Mouse (Mus musculus): ENCODE measurements at regions not wholly inside any gene's neighbourhood (a gene's known extent, or its start where the extent isn't known, plus 50 kb on each side); places are given as distances from the start of the nearest gene placed in this dataset.
A peak's percentile ranks its signal among the peaks of the same experiment; 100 is the strongest.

DNA sequence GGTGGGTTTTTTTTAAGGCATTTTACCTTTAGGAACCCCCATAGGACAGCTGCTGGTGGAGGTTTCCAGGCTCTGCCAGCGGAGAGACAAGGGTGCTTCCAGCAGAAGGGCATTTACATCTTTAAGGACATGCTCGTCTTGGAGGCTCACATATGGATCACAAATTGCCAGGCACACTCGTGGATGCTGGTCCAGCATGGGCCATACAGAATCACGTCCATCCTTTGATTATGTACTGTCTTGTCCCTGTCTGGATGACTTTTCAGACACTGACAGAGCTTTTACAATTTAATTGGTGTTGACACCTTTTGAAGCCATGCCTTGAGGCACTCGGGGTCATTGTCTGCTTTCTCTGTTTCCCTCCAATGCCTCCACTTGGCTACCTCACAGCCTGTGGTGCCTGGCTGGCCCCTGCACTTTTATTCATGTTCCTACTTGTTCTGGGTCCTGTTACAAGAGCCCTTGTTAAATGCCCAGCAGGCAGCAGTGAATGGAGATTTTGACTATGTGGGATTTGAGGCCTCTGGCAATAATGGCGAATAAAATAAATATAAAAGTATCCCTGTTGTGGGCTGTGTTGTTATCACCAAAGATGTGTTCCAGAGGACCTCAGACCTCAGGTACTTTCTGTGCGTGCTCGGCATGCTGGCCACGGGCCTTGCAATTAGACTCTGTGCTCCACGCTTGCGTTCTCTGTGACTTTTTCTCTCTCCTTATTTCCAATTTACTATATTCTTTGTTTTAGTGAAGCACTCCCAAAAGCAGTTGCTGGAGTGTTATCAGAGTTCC lies 89.3 kb downstream of the Atp6v1g3 start:
- H3K4me3 ChIP-seq (ENCODE audit: low read depth, low read length), result no peak overlapping the region
- 75% methylated on average over 11 of the region's 11 CpGs for WGBS
- H3K4me1 ChIP-seq (ENCODE audit: insufficient read depth, low read depth, low read length), result no peaks in the 10 kb centered on the region
- no peaks in the 10 kb centered on the region for H3K36me3 ChIP-seq (ENCODE audit: insufficient read depth, low read length)
- H3K27ac ChIP-seq (ENCODE audit: low read length), result no peak overlapping the region
- H3K27me3 ChIP-seq (replicated peaks; ENCODE audit: insufficient read depth, low read length), result no peaks in the 10 kb centered on the region
- ATAC-seq, result no peak
- H3K9me3 ChIP-seq (ENCODE audit: low read length), result no peaks in the 10 kb centered on the region
- no peak overlapping the region for H3K9ac ChIP-seq (replicated peaks; ENCODE audit: low read depth)
- DNase-seq (ENCODE audit: low spot score), result no peak
- H3K4me2 ChIP-seq (replicated peaks; ENCODE audit: low read depth, low read length), result no peak overlapping the region
- no peak for TF ChIP-seq EP300 (IDR thresholded peaks at IDR 0.05)
- TF ChIP-seq CTCF (IDR thresholded peaks at IDR 0.05), result no peak

DNA sequence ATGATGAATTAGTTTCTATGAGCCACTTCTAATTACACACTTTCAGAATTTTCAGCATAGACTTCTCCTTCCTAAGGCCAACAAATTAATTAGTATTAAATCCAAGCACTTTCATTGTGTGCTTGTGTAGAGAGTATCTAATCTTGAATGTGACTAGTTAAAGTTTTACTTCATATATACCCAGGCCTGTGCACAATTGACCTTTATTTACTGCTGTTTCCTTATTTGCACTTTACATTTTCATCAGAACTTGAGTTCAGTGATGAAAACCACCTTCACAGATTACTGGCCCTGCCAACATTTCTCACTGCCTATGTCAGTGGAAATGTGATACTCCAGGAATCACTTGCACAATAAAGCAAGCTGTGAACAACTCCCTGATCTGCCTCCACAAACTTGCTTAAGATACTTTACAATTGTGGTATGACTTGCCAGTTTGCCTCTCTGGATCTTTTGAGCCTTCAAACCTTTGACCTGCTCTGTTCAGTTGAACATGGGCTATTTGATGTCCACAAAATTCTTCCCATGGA lies 96.5 kb downstream of the Atp6v1g3 start:
- ATAC-seq (no peak), DNase-seq (ENCODE audit: low spot score) (peak; percentile 59)
- TF ChIP-seq EP300 (IDR thresholded peaks at IDR 0.05), result no peak
- TF ChIP-seq CTCF (IDR thresholded peaks at IDR 0.05), result no peak
- Histone ChIP-seq H3K4me2 (replicated peaks; ENCODE audit: low read depth, low read length) (no peak overlapping the region), H3K27me3 (replicated peaks; ENCODE audit: insufficient read depth, low read length) (no peaks in the 10 kb centered on the region), H3K4me1 (ENCODE audit: insufficient read depth, low read depth, low read length) (no peaks in the 10 kb centered on the region), H3K9ac (replicated peaks; ENCODE audit: low read depth) (no peak overlapping the region), H3K9me3 (ENCODE audit: low read length) (no peaks in the 10 kb centered on the region), H3K4me3 (ENCODE audit: low read depth, low read length) (no peak overlapping the region), H3K27ac (ENCODE audit: low read length) (no peak overlapping the region), H3K36me3 (ENCODE audit: insufficient read depth, low read length) (no peaks in the 10 kb centered on the region)

GRCm38 (mm10) chr1:138371474-138371873 lies 97.9 kb downstream of the Atp6v1g3 start:
- Histone ChIP-seq H3K4me1 (ENCODE audit: insufficient read depth, low read depth, low read length) (no peaks in the 10 kb centered on the region), H3K9ac (replicated peaks; ENCODE audit: low read depth) (no peak overlapping the region), H3K4me2 (replicated peaks; ENCODE audit: low read depth, low read length) (no peak overlapping the region), H3K9me3 (ENCODE audit: low read length) (no peaks in the 10 kb centered on the region), H3K36me3 (ENCODE audit: insufficient read depth, low read length) (no peaks in the 10 kb centered on the region), H3K27ac (ENCODE audit: low read length) (no peak overlapping the region), H3K27me3 (replicated peaks; ENCODE audit: insufficient read depth, low read length) (no peaks in the 10 kb centered on the region), H3K4me3 (ENCODE audit: low read depth, low read length) (no peak overlapping the region)
- 72% methylated on average over 1 of the region's 1 CpGs for WGBS
- ATAC-seq (no peak), DNase-seq (ENCODE audit: low spot score) (no peak)
- TF ChIP-seq EP300 (IDR thresholded peaks at IDR 0.05) (no peak), CTCF (IDR thresholded peaks at IDR 0.05) (no peak)

DNA sequence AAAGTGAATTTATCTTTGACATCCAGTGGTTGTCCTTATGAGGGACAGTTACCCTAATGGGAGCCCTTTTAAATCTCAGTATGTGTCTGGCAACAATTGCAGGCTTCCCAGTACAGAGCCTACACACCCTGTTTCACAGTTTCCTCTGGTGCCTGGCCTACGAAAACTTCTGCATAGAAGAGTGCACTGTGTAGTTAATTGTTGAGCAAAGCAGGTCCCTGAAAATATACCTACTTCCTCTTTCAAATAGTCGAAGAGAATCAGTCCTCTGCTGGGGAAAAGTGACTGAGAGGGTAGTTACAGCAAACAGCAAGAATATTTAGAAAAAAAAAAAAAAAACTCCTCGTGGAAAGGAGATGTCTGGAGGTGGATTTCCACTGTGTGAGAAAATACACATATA lies 110.6 kb downstream of the Atp6v1g3 start:
- no peak overlapping the region for H3K4me2 ChIP-seq (replicated peaks; ENCODE audit: low read depth, low read length)
- no peaks in the 10 kb centered on the region for H3K4me1 ChIP-seq (ENCODE audit: insufficient read depth, low read depth, low read length)
- H3K9ac ChIP-seq (replicated peaks; ENCODE audit: low read depth), result no peak overlapping the region
- no peak overlapping the region for H3K27ac ChIP-seq (ENCODE audit: low read length)
- H3K4me3 ChIP-seq (ENCODE audit: low read depth, low read length), result no peak overlapping the region
- H3K36me3 ChIP-seq (ENCODE audit: insufficient read depth, low read length), result no peaks in the 10 kb centered on the region
- no peaks in the 10 kb centered on the region for H3K9me3 ChIP-seq (ENCODE audit: low read length)
- H3K27me3 ChIP-seq (replicated peaks; ENCODE audit: insufficient read depth, low read length), result no peaks in the 10 kb centered on the region
- ATAC-seq (no peak), DNase-seq (ENCODE audit: low spot score) (no peak)
- 58% methylated on average over 3 of the region's 3 CpGs for WGBS
- TF ChIP-seq CTCF (IDR thresholded peaks at IDR 0.05), result no peak
- no peak for TF ChIP-seq EP300 (IDR thresholded peaks at IDR 0.05)

GRCm38 (mm10) chr1:138385156-138385841 lies 111.8 kb downstream of the Atp6v1g3 start:
- H3K36me3 ChIP-seq (ENCODE audit: insufficient read depth, low read length), result no peaks in the 10 kb centered on the region
- no peak for ATAC-seq
- WGBS, result 38% methylated on average over 19 of the region's 19 CpGs
- H3K27ac ChIP-seq (ENCODE audit: low read length), result no peak overlapping the region
- no peak overlapping the region for H3K4me2 ChIP-seq (replicated peaks; ENCODE audit: low read depth, low read length)
- no peak overlapping the region for H3K9ac ChIP-seq (replicated peaks; ENCODE audit: low read depth)
- TF ChIP-seq CTCF (IDR thresholded peaks at IDR 0.05) (no peak), EP300 (IDR thresholded peaks at IDR 0.05) (no peak)
- no peaks in the 10 kb centered on the region for H3K27me3 ChIP-seq (replicated peaks; ENCODE audit: insufficient read depth, low read length)
- no peak for DNase-seq (ENCODE audit: low spot score)
- no peaks in the 10 kb centered on the region for H3K4me1 ChIP-seq (ENCODE audit: insufficient read depth, low read depth, low read length)
- H3K9me3 ChIP-seq (ENCODE audit: low read length), result no peaks in the 10 kb centered on the region
- H3K4me3 ChIP-seq (ENCODE audit: low read depth, low read length), result no peak overlapping the region

- Histone ChIP-seq H3K4me2 (replicated peaks; ENCODE audit: low read depth, low read length) (no peak overlapping the region), H3K9me3 (ENCODE audit: low read length) (no peaks in the 10 kb centered on the region), H3K4me3 (ENCODE audit: low read depth, low read length) (no peak overlapping the region), H3K9ac (replicated peaks; ENCODE audit: low read depth) (no peak overlapping the region), H3K4me1 (ENCODE audit: insufficient read depth, low read depth, low read length) (no peaks in the 10 kb centered on the region), H3K36me3 (ENCODE audit: insufficient read depth, low read length) (no peaks in the 10 kb centered on the region), H3K27me3 (replicated peaks; ENCODE audit: insufficient read depth, low read length) (no peaks in the 10 kb centered on the region), H3K27ac (ENCODE audit: low read length) (no peak overlapping the region)
- no peak for DNase-seq (ENCODE audit: low spot score)
- TF ChIP-seq EP300 (IDR thresholded peaks at IDR 0.05) (no peak), CTCF (IDR thresholded peaks at IDR 0.05) (no peak)
- no peak for ATAC-seq
- 42% methylated on average over 5 of the region's 5 CpGs for WGBS
Observed at GRCm38 (mm10) chr1:138386001-138386400, 112.5 kb downstream of the Atp6v1g3 start.
